Mouse (Mus musculus): ENCODE measurements at regions not wholly inside any gene's neighbourhood (a gene's known extent, or its start where the extent isn't known, plus 50 kb on each side); places are given as distances from the start of the nearest gene placed in this dataset.

GRCm38 (mm10) chr19:36681056-36681455 lies 55.4 kb downstream of the Ppp1r3c start:
- no peak for DNase-seq (ENCODE audit: low spot score)

GRCm38 (mm10) chr19:36680322-36680721 lies 56.1 kb downstream of the Ppp1r3c start:
- no peak for DNase-seq (ENCODE audit: low spot score)

GRCm38 (mm10) chr19:36679028-36679820 lies 57.2 kb downstream of the Ppp1r3c start:
- DNase-seq (ENCODE audit: low spot score) = peak; percentile 41

GRCm38 (mm10) chr19:36678382-36679027 lies 57.9 kb downstream of the Ppp1r3c start:
- no peak for DNase-seq (ENCODE audit: low spot score)

- no peak for DNase-seq (ENCODE audit: low spot score)
Measured at GRCm38 (mm10) chr19:36677101-36678081, 59.1 kb downstream of the Ppp1r3c start.

- DNase-seq (ENCODE audit: low spot score) = no peak
Measured at GRCm38 (mm10) chr19:36674946-36675345, 61.5 kb downstream of the Ppp1r3c start.

GRCm38 (mm10) chr19:36670813-36671212 lies 65.6 kb downstream of the Ppp1r3c start:
- no peak for DNase-seq (ENCODE audit: low spot score)

Data from retina, embryonic 14.5 days (tissue).